Mouse (Mus musculus): ENCODE measurements around the gene Olfr745.

Olfr745 gene

DNA sequence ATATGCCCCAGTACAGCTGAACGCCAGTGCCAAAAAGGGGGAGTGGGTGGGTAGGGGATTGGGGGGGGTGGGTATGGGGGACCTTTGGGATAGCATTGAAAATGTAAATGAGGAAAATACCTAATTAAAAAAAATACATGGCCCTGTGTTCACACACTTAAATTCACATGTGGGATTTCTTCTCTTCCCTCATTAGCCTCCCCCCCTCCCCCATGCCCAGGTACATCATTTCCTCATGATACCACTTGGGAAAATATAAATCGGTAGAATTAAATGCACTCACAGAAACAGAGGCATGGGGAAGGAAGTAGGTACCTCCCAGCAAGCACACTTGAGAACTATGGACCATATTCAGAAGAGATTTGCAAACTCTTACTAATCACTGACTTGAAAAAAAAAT, at the start of gene Olfr745:
Gene Olfr745, plus strand, starts transcription at position 301 of the 400 bp plus-strand sequence.
- no peak for DNase-seq (ENCODE audit: extremely low read depth, low read depth)

DNA sequence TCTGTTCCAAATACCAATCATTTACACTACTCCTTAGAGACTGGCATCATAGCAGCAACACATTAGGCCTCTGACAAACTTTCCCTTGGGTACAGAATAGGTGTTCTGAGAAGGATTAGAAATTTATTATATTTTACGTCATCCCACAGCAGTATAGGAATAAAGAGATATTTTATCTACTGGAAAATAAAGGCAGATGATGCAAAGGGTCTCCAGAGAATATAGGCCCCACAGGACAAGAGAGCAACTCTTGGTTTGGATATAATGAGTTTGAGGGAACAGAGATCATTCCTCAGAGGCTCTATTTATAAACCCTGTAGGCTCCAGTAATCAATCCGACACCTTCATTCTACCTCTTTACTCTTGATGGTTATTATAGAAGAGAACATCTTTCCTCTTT, 24.6 kb upstream of the Olfr745 start, which contains the start of gene Olfr744:
Gene Olfr744, plus strand, starts transcription at position 301 of the 400 bp plus-strand sequence.
- no peak for DNase-seq (ENCODE audit: extremely low read depth, low read depth)

DNA sequence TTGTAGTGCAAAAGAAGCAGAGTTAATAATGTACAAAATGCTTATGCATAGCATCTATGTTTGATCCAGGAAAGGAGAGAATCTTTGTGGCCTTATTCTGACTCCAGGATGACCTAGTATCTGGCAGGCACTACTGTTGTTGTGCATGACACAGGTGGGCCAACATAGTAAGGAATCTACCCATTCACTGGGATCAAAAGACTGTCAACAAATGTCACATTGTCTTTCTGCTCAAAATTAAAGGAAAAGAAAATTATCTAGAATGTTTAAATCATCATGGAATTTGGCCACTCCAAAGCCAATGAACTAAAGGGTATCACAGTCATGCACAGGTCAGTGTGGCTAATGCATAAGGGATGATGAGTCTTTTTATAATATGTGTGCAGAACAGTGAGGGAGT, 7.6 kb downstream of the Olfr745 start, which contains the start of gene Olfr746:
Gene Olfr746, plus strand, starts transcription at position 301 of the 400 bp plus-strand sequence.
- DNase-seq (ENCODE audit: extremely low read depth, low read depth) = no peak

GRCm38 (mm10) chr14:50693106-50693505, 53.9 kb downstream of the Olfr745 start, which contains the start of gene Olfr747:
Olfr747 (minus strand) TSS chr14:50693206.
- no peak for DNase-seq (ENCODE audit: extremely low read depth, low read depth)

Measured in MEL-GATA-1-ER (cell line).